Mouse (Mus musculus): Measurements from ENCODE around the gene Slc34a3.

Gene Slc34a3

DNA sequence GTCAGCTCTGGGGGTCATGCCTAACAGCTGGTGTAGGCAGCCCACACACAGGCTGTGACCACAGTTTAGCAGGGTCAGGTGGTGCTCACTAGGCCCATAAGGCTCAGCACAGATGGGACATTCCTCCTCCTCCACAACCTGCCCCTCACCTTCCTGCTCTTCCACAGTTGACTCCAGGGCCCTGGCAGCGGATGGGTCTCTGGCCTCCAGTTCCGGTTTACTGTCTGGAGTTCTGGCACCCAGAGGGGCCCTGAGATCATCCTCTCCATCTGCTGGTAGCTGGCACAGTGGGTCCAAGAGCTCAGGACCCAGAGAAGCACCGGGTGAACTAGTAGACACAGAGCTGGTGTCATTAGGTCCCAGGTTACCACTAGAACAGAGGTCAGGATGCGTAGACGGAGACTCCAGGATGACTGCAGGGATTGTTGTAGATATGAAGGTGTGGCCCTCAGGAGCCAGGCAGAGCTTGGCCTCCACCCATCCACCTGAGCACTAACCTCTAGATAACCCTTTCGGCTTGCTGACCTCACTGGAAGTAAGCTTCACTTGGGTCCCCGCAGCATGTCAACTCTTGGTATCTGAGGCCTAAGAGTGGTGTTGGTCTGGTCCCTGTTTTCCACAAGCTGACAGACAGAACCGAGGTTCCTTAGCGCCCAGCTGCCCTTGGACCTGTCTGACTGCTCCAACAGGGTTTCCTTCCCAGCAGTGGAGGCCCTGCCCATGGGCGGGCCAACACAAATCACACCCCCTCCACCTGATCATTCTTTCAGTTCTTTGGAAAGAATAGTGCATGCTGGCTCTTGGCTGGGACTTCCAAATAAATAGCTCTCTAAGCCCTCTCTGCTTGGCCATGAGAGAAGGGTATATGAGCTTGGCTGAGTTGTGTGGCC lies 12.3 kb upstream of the Slc34a3 start, which contains the start of gene AL732309.1:
Gene AL732309.1 (minus strand): TSS at position 681 of the 890 bp plus-strand sequence.
- no peak for DNase-seq

DNA sequence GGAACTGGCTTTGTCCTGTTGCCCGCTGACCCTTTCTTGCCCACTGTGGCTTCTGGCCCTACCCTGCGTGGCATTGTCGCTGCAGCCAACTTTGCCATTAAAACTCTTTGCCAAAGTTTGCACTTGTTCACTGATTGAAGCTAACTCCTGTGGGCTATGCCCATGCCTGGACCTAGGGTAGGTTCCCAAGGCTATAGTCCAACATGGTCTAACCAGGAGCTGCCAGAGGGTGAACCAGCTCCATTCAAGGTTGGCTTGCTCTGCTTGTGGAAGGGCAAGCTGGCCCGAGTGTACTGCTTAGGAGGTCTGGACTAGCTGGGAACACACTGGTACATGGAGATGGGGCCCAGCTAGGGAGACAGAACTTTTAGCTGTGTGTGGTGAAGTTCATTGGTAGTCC lies 10.0 kb upstream of the Slc34a3 start:
- DNase-seq = no peak

DNA sequence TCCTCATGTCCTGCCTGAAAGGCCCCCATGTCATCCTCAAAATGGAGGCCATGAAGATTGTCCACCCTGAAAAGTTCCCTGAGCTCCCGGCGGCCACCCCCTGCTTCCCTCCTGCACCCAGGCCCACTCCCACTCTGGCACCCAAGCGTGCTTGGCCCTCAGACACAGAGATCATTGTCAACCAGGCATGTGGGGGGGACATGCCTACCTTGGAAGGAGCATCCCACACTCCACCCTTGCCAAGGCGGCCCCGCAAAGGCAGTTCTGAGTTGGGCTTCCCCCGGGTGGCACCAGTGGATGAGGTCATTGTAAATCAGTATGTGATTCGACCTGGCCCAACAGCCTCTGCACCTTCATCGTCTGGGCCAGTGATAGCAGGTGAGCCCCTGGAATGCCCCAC lies 9.2 kb upstream of the Slc34a3 start:
- DNase-seq = no peak

GRCm38 (mm10) chr2:25242101-25242506 lies 7.9 kb upstream of the Slc34a3 start, which contains the start of the genes Rnf208 and Cysrt1:
Gene Rnf208, plus strand, starts transcription at chr2:25242255.
Gene Cysrt1, minus strand, starts transcription at chr2:25242452.
- no peak for DNase-seq

- DNase-seq = no peak
Observed at GRCm38 (mm10) chr2:25241438-25241775, 7.2 kb upstream of the Slc34a3 start.

- DNase-seq = peak; percentile 76
Observed at GRCm38 (mm10) chr2:25240723-25241437, 6.7 kb upstream of the Slc34a3 start.

DNA sequence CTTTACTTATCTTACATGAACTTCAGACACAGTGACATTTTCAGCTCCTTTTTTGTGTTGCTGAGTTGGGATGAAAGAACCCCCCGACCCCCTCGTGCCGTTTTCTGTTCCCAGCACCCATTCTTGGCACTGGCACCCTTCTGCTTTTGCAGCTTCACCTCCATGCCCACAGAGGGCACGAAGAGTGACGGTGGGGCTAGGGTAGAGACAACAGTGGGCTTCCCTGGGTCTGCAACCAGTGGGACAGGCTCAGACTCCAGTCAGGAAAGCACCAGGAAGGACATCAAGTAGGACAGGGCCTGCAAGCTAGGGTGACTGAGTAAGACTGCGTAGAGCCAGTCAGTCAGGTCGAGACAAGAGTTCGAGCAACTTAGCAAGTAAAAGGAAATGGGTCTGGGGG lies 6.1 kb upstream of the Slc34a3 start:
- DNase-seq = no peak

- no peak for DNase-seq
Observed at GRCm38 (mm10) chr2:25239766-25240165, 5.6 kb upstream of the Slc34a3 start.

GRCm38 (mm10) chr2:25238106-25238505 lies 3.9 kb upstream of the Slc34a3 start:
- DNase-seq = no peak

GRCm38 (mm10) chr2:25237522-25237921 lies 3.4 kb upstream of the Slc34a3 start:
- peak; percentile 69 for DNase-seq

- no peak for DNase-seq
Observed at GRCm38 (mm10) chr2:25236614-25237013, 2.5 kb upstream of the Slc34a3 start, which contains the start of gene Rnf224. Gene Rnf224, minus strand, starts transcription at chr2:25236787.

- DNase-seq = no peak
Observed at GRCm38 (mm10) chr2:25234551-25235220, 522 bp upstream of the Slc34a3 start.

- no peak for DNase-seq
Observed at GRCm38 (mm10) chr2:25233421-25233820, 743 bp downstream of the Slc34a3 start.

GRCm38 (mm10) chr2:25231038-25231437 lies 3.1 kb downstream of the Slc34a3 start:
- no peak for DNase-seq

GRCm38 (mm10) chr2:25230581-25230980 lies 3.6 kb downstream of the Slc34a3 start:
- no peak for DNase-seq

DNA sequence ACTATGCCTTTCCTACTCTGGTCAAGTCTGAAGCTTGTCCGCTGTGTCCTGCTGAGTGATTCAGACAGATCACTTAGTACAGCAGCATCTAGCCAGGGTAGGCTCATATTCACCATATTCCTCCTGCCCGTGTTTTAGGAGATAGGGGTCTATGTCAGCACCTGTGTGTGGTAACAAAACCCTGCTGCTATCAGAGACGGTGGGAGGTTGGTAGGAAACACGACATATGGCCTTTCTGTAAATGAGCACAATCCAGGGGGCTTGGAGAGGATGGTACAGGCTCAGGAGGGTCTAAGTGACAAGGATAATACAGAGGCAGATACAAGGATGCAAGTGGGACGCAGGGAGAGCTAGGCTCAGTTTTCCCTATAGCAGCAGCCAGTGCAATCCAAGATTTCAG lies 4.6 kb downstream of the Slc34a3 start:
- no peak for DNase-seq

DNA sequence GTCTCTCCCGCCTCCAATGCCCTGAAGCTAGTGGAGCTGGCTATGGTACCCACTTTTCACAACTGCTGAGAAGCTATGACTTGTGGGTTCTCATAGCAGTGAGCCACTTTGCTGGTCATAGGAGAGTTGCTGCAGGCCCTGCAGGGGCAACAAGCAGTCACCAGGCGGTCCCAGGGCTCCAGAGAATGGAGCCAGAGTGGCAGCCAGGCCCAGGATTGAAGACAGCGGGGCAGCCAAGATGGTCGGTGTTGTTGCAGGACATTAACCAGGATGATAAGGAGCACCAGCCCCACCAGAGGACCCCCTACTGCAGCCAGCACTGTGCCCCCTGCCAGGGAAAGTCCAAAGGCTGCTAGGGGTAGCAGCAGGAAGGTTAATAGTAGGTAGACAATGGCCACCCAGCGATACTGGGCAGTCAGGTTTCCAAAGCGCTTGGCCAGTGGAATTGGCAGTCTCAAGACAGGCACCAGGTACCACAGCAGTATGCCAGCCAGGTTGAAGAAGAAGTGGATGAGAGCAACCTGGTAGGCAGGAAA lies 5.1 kb downstream of the Slc34a3 start:
- DNase-seq = no peak

DNA sequence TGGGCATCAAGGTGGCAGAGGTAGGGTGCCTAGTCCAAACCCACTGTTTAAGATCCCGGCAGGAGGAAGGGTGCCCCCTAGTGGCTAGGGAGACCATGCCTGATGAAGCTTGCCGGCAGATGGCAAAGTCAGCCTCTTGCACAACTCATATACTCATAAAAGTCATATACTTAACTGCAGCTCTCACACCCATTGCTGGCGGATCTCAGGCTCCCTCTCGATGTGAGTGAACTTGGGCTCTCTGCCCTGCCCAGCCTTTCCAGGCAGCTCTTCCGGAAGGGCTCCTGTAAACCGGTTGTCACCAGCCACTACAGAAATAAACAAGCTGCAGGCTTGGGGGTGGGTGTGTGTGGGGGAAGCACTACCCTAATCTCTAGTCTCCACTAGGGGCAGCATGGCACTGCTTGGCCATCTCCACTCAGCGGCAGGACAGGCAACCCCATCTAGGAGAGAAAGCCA lies 5.7 kb downstream of the Slc34a3 start:
- peak; percentile 91 for DNase-seq

- DNase-seq = no peak
Observed at GRCm38 (mm10) chr2:25227406-25227805, 6.8 kb downstream of the Slc34a3 start.

DNA sequence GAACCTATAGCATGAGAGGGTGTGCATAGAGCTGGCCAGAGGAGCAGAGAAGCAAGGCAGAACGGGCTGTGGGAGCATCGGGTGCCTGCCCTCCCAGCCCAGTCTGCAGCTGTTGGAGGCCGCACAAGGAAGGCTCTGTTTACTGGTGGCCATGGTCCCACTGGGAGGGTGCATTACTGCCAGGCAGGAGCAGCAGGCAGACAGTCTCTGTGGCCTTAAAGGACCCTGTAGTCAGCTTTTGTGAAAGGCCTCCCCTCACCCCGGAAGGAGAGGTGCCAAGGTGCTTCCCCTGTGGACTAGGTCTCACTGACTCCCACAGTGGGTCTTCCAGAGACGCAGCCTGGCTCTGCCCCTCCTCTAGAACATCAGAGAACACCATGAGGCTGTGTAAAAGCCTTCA lies 7.3 kb downstream of the Slc34a3 start:
- no peak for DNase-seq

DNA sequence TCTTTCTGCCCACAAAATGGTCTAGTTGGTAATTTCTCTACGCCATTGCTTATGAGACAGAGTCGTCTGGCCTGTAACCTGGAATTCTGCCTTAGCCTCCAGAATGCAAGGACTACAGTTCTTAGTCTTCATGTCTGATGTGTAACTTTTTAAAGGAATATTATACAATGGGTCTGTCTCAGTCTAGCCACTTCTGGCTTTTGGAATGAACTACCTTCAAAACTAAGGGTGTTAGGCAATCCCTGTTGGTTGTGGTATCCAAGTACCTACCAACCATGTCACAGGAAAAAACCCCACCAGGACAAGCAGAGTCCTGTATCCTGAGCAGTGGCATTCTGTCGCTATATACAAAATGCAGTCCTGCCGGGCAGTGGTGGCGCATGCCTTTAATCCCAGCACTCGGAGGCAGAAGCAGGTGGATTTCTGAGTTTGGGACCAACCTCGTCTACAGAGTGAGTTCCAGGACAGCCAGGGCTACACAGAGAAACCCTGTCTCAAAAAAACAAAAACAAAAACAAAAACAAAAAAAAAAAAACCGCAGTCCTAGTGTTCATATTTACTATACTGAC lies 8.3 kb downstream of the Slc34a3 start:
- DNase-seq = no peak

All from lung, postnatal 14 days (tissue).